Comparison of ENCODE assay signal across 9 mouse cellular contexts in the genomic region with DNA sequence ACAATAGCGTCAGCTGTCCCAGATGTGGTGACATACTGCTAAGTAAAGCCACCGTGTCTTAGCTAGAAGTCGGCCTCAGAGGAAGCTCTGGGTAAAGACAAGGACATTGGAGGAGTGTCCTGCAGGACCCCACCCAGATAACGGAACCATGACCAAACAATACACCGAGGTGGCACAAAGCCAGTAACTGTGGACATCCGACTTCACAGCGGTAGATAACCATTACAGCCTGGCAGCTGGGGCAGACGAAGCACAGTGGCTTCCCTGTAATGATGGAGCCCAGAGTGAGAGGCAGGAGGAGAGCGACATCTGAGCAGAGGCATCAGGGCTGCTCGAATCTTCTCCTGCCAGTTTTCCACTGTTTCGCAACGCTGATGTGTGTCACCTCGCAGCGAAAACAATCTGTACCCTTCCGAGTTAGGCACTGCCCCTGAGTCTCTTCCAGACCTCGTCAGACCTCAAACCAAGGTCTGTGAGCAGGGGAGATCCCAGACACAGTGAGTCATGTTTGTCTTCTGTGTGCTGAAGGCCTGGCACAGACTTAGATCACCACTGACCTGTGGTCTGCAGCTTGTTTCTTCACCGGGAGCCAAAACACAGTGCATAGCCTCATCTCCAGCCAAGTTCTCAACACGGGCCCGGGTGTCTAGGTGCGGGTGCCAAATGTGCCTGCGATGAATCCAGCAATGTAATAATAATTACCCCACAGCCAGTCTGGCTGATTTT.
DNase-seq lines count a peak whose midpoint lies in the region; ATAC-seq lines count a peak whose summit lies in the region.
"Had no signal": no experiment of that assay in that cellular context is flagged by ENCODE, and none has a peak within 500 bp of the region (broad histone marks: within the 10 kb centered on the region; RNA-seq: fewer than 3 reads in every experiment).

No protein-coding gene starts in this region.

- peaks cover 49% of the 10 kb centered on the region for H3K4me1 ChIP-seq in forebrain, embryonic 10.5 days
- H3K4me1 ChIP-seq in forebrain, embryonic 11.5 days (replicated peaks; ENCODE audit: control insufficient read depth, insufficient read depth, low read length): peaks cover 3% of the 10 kb centered on the region; the same call in 1 of the 2 replicates
- H3K4me1 ChIP-seq in heart, embryonic 13.5 days: peaks cover 36% of the 10 kb centered on the region

- no peak for DNase-seq in forebrain, embryonic 10.5 days (ENCODE audit: extremely low spot score, low spot score)
- no peak for DNase-seq in forebrain, embryonic 11.5 days (ENCODE audit: low spot score)
- DNase-seq in NIH3T3 (ENCODE audit: low read depth): peak; percentile 86
- DNase-seq in cerebellum, postnatal 36 days: peak; percentile 65 to 66
- DNase-seq in lung, postnatal 10 days: peak; percentile 76
- DNase-seq in testis, postnatal 10 days (ENCODE audit: low spot score): no peak
- DNase-seq in right cerebral cortex, adult 2 months (ENCODE audit: low spot score in 2 of 2): no peak

- no peak overlapping the region for H3K4me3 ChIP-seq in forebrain, embryonic 10.5 days
- H3K4me3 ChIP-seq in forebrain, embryonic 11.5 days (ENCODE audit: low read depth, low read length): no peak overlapping the region
- H3K4me3 ChIP-seq in heart, embryonic 13.5 days: no peak overlapping the region
- H3K4me3 ChIP-seq: embryonic facial prominence, embryonic 13.5 days had no signal

- no peak for ATAC-seq in forebrain, embryonic 11.5 days (replicated peaks; ENCODE audit: low FRiP score)
- ATAC-seq in heart, embryonic 13.5 days (ENCODE audit: extremely low read depth, insufficient number of reproducible peaks, low FRiP score, low TSS enrichment): no peak

- no peak overlapping the region for H3K9ac ChIP-seq in forebrain, embryonic 11.5 days (ENCODE audit: low read length)
- peak overlapping the region; percentile 48 for H3K9ac ChIP-seq in heart, embryonic 13.5 days
- H3K9ac ChIP-seq: embryonic facial prominence, embryonic 13.5 days had no signal

- 86% methylated on average over 21 of the region's 21 CpGs for WGBS in forebrain, embryonic 10.5 days
- WGBS in forebrain, embryonic 11.5 days: 87% methylated on average over 21 of the region's 21 CpGs
- WGBS in heart, embryonic 13.5 days: 40% methylated on average over 21 of the region's 21 CpGs

- H3K36me3 ChIP-seq in forebrain, embryonic 10.5 days (replicated peaks): no peaks in the 10 kb centered on the region
- no peaks in the 10 kb centered on the region for H3K36me3 ChIP-seq in forebrain, embryonic 11.5 days (ENCODE audit: control insufficient read depth, insufficient read depth, low read length)
- H3K36me3 ChIP-seq in heart, embryonic 13.5 days: no peaks in the 10 kb centered on the region
- H3K36me3 ChIP-seq: embryonic facial prominence, embryonic 13.5 days had no signal

- H3K9me3 ChIP-seq in forebrain, embryonic 10.5 days: no peaks in the 10 kb centered on the region
- H3K9me3 ChIP-seq in forebrain, embryonic 11.5 days (ENCODE audit: control insufficient read depth, low read length): no peaks in the 10 kb centered on the region
- H3K9me3 ChIP-seq in heart, embryonic 13.5 days: no peaks in the 10 kb centered on the region
- H3K9me3 ChIP-seq: embryonic facial prominence, embryonic 13.5 days had no signal

- 0 out of 2 replicates have a peak overlapping the region, but pooled peaks have one; percentile 40 for H3K27ac ChIP-seq in forebrain, embryonic 10.5 days
- H3K27ac ChIP-seq in forebrain, embryonic 11.5 days (ENCODE audit: low read depth, low read length): no peak overlapping the region
- no peak overlapping the region for H3K27ac ChIP-seq in heart, embryonic 13.5 days (replicated peaks)
- H3K27ac ChIP-seq: embryonic facial prominence, embryonic 13.5 days had no signal

- H3K27me3 ChIP-seq in forebrain, embryonic 10.5 days (ENCODE audit: poor library complexity, severe bottlenecking): peaks cover 14% of the 10 kb centered on the region
- H3K27me3 ChIP-seq in forebrain, embryonic 11.5 days (ENCODE audit: control insufficient read depth, insufficient read depth, low read length): no peaks in the 10 kb centered on the region; the same call in 1 of the 2 replicates
- no peaks in the 10 kb centered on the region; the same call in 1 of the 2 replicates for H3K27me3 ChIP-seq in heart, embryonic 13.5 days (replicated peaks)
- H3K27me3 ChIP-seq: embryonic facial prominence, embryonic 13.5 days had no signal

- no peak overlapping the region for H3K4me2 ChIP-seq in forebrain, embryonic 11.5 days (ENCODE audit: low read depth, low read length, severe bottlenecking)
- peak overlapping the region; percentile 33 for H3K4me2 ChIP-seq in heart, embryonic 13.5 days
- H3K4me2 ChIP-seq: embryonic facial prominence, embryonic 13.5 days had no signal

Comparison
In these comparisons a context has a peak if more than half of its experiments do, and no peak if none do; other contexts are left out.
1. DNase-seq: peak in NIH3T3 (single experiment), cerebellum, postnatal 36 days (2 of 2) and lung, postnatal 10 days (single experiment); none in forebrain, embryonic 10.5 days (single experiment), forebrain, embryonic 11.5 days (single experiment), testis, postnatal 10 days (single experiment) and right cerebral cortex, adult 2 months (0 of 2).